Mouse (Mus musculus) central nervous system, embryonic 11.5 days (tissue): Measurements from ENCODE around the gene D17Wsu92e. TPM values are rescaled to one million over a fixed set of nuclear protein-coding genes. Genes with fewer than 3 reads are reported as not detected.

Source experiments
- polyA plus RNA-seq: library from polyadenylated mRNA; depleted of rRNA; stranded (reverse); fragments of >200 nt; gene quantifications from 2 replicates; pipeline ENCODE4 v1.2.3, GENCODE M21; 2012; rRNA removed

D17Wsu92e gene
- 48.6 and 52.9 TPM in 2 replicates for polyA plus RNA-seq

DNA sequence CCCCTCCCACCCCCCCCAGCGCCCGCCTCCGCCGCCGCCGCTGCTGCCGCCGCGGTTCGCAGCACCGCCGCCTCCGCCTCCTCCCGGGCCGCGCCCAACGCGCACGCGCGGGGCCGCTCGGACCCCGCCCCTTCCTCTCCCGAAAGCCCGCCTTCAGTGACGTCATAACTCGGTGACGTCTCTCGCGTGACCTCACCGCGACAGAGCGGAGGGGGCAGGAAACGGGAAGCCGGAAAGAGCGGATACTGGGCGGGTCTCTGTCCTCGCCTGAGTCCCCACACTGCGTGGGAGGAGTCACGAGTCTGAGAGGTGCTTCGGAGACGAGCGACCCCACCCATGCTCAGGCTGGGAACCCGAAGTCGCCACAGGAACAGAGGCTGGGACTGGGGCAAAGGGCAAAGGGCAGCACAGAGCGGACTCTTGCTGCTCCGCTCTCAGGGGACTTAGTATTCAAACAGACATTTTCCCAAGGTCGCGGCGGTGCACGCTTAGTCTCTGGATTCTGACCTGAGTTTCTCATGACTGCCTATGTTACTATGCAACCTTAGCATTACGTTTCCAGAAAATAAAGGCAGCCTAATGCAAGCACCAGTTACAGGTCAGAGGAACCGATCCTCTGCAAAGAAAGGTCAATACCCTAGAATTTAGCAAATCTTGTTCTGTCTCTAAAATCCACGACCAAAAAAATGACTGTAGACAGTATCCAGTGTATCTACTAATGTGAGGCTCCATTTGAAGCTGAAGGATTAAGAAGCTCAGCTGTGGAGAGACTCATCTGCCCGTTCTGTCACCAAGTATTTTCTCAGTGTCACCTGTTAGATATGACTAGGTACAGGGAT lies at the start of gene D17Wsu92e:
TSS of gene D17Wsu92e (minus strand) at position 81 of the 839 bp plus-strand sequence.

DNA sequence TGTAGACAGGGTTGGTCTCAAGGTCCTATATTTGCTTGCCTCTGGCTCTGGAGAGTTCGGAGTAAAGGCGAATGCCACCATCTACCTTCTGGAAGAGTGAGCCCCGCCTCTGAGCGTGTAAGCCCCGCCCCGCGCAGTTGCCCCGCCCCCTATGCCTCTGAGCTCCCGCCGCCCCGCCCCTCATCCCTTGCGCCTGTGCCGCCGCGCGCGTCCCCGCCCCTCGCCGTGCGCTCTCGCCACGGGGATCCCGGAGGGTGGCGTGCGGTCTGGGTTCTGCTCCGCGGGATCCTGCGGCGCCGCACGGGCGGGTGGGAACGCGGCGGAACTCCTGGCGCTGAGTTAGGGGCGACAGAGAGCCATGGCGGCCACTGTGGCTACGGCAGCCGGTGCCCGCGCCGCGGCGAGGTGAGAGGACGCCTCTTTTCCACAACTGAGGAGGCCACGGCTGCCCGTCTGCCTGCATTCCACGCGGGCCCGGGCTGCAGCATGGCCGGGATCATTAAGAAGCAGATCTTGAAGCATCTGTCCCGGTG lies 35.9 kb upstream of the D17Wsu92e start, which contains the start of gene Uhrf1bp1:
TSS of gene Uhrf1bp1 (plus strand) at position 177 of the 533 bp plus-strand sequence.

DNA sequence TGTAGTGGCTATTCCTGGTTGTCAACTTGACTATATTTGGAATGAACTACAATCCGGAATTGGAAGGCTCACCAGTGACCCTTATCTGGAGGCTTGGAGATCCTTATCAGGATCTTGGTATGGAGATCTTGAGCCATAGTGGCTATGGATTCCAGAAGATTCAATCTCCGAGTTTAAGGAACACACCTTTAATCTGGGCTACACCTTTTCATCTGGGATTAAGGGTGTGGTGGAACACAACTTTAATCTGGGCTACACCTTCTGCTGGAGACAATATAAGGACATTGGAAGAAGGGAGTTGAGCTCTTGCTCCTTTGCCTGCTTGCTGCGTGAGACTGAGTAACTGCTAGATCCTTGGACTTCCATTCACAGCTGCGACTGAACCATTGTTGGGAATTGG lies 17.4 kb upstream of the D17Wsu92e start, which contains the start of gene Snrpc:
TSS of gene Snrpc (plus strand) at position 301 of the 400 bp plus-strand sequence.

DNA sequence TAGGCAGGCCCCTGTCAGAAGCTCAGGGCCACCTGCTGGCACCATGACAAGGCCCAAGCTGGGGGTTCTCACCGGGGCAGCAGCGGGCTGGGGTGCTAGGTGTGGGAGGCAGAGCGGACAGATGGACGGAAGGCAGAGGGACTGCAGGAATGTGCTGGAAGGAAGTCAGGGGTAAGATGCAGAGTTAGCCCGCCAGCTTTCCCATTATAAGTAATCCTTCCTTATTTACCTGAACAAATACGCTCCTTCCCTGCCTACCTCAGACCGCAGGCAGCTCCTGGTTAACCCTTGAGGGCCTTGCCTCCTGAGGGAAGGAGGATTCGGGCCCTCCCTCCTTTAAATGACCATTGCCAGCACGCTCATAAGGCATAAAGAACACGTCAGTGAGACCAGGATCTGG lies 91.7 kb downstream of the D17Wsu92e start, which contains the start of gene Spdef:
TSS of gene Spdef (minus strand) at position 186 of the 400 bp plus-strand sequence.

Other genes with a start within 250 kb of the D17Wsu92e start
- 196 and 673 TPM in 2 replicates for gene Nudt3, start 197.2 kb downstream of the D17Wsu92e start, polyA plus RNA-seq
- gene RPS10-NUDT3, start 185.4 kb downstream of the D17Wsu92e start, polyA plus RNA-seq: 0.23 TPM in 1 of 2 replicates, not detected in the other
- gene Rps10, start 184.0 kb downstream of the D17Wsu92e start, polyA plus RNA-seq: 1,632 and 1,758 TPM in 2 replicates
- gene Pacsin1, start 165.1 kb downstream of the D17Wsu92e start, polyA plus RNA-seq: 3.4 TPM in 2 replicates
- gene Spdef, start 91.7 kb downstream of the D17Wsu92e start, polyA plus RNA-seq: 0.35 and 0.63 TPM in 2 replicates
- gene Snrpc, start 17.5 kb upstream of the D17Wsu92e start, polyA plus RNA-seq: 191 and 254 TPM in 2 replicates
- gene Uhrf1bp1, start 35.8 kb upstream of the D17Wsu92e start, polyA plus RNA-seq: 13.1 and 14.3 TPM in 2 replicates
- 49.9 and 56.2 TPM in 2 replicates for gene Anks1, start 88.7 kb upstream of the D17Wsu92e start, polyA plus RNA-seq
- 59.9 and 93.4 TPM in 2 replicates for gene Taf11, start 89.2 kb upstream of the D17Wsu92e start, polyA plus RNA-seq